Mouse (Mus musculus): ENCODE results near the gene Vmn1r13.
"Not testable (repeated sequence)": the region's sequence is repeated elsewhere in the genome, so short reads cannot be mapped to it uniquely, and the experiment has no call there.

Gene Vmn1r13

DNA sequence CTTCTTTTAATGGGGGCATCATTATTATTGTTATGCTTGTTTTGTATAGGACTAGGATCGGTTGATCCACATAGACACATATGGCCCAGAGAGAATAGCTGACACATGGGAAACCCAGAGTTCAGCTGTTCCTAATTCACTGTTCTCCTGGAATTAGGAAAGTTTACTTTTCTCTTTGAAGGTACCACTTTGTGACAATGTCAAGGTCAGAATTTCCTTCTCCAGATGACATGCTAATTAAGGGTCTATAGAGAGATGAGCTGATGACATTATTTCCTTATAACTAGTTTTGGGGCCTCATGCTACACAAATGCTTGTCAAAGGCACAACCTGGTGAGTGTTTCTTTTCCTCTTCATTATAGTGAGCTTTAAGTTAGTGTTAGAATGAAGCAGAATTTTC is at the start of gene Vmn1r13:
Vmn1r13 (plus strand) TSS at position 301 of the 400 bp plus-strand sequence.
- DNase-seq (ENCODE audit: low spot score in 2 of 2): not testable (repeated sequence)

DNA sequence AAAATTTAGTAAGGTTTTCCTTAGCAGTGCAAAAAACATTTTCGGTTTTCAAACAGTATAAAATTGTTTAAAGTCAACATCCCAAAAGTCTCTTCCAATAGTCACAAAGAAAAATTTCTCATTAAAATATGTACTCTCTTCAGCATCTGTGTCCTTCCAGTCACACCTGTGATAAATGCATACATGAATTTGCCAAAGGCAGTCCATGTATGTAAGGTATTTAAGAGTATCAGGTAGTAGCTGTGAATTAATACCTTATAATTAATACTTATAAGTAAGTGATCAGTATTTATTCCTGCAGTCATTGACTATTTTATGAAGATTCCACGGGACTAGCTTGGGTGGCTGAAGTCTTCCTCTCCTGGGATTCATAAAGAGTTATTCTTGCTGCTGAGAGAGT is 46.5 kb upstream of the Vmn1r13 start, which contains the start of gene Vmn1r12:
Vmn1r12 (plus strand) TSS at position 301 of the 400 bp plus-strand sequence.
- DNase-seq (ENCODE audit: low spot score in 2 of 2): no peak

DNA sequence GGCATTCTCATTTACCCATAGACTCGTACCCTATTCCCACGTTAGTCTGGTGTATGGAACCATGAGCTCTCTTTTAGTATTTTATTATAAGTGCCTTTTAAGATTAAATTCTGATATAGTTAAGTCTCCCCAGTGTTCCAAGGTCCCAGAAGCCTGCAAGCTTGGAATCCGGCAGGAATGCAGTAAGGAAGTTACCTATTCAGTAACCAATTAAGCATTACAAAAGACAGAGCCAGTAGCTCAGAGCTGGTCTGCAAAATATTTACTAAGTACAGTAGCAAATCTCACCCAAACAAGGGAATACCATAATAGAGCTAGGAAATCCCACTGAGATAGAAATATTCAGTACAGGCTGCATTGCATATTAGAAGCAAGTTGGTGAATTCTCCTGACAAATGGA is 13.1 kb upstream of the Vmn1r13 start:
- DNase-seq (ENCODE audit: low spot score in 2 of 2): not testable (repeated sequence)

DNA sequence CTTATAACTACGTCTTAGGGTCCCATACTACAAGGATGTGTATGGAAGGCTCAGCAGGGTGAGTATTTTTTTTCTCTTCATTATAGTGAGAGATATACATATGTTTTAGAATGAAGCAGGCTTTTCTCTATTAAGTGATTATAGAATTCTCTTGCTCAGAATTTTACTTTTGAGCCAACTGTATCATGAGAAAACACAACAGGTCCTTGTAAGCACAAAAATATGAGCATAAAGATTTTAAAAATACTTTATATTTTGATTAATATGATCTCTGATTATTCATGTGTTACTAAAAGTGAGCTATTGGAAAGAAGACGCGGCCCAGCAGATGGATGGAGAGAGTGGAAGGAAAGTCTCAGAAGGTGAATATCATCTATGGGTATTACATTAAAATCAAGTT is 28.3 kb downstream of the Vmn1r13 start, which contains the start of gene Vmn1r14:
Vmn1r14 (plus strand) TSS at position 301 of the 400 bp plus-strand sequence.
- no peak for DNase-seq (ENCODE audit: low spot score in 2 of 2)

DNA sequence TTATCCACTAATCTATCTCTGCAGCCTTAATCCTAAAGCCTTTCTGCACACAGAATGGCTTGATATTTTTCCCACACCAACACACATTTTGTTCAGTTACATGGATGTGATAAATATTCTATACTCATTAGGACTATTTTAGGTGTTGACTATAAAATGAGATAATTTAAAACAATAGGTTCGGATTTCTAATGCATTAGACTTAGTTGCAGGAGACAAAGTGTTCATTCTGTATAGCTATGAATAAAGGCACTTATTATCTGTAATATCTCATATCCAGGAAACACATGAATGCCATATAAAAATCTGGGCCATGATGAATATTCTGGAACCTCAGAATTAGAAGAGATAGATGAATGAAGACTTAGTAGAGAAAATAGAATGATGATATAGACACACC is 54.6 kb downstream of the Vmn1r13 start, which contains the start of gene Vmn1r15:
Vmn1r15 (plus strand) TSS at position 301 of the 400 bp plus-strand sequence.
- no peak for DNase-seq (ENCODE audit: low spot score in 2 of 2)

DNA sequence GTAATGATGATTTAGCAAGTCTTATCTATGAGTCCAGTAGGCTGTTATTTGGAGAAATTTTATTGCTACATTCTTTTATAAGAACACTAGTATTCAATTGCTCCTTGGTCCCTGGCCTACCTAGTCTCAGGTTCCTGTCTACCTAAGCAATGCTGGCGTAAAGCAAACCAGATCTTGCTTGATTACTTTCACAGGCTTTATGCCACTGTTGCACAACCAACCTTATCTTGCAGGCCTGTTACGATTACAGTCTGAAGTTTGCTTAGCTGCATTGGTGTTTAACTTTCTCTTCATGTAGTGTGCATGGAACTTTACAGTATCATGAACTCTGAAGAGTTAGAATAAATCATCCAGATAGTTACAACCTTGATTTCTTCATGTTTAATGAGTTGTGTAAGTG is 57.9 kb downstream of the Vmn1r13 start:
- DNase-seq (ENCODE audit: low spot score in 2 of 2): no peak
